Mouse (Mus musculus) intestine, embryonic 16.5 days (tissue): Measurements from ENCODE around the gene Trmt10b. TPM values are rescaled to one million over a fixed set of nuclear protein-coding genes. Genes with fewer than 3 reads are reported as not detected.
A peak's percentile ranks its signal among the peaks of the same experiment; 100 is the strongest.

ENCODE experiments used
- ATAC-seq: fragments of 200-750 bp; cut with Nextera tagmentation; 2 replicates; pipeline ENCODE4 v1.8.0; 2017; ENCODE audit warnings: moderate TSS enrichment, moderate library complexity
- H3K27ac ChIP-seq: fragments of 300-500 bp; sonication (generic); 2 replicates; pipeline ENCODE4 v1.5.1; 2014; ENCODE audit warnings: mild to moderate bottlenecking, low read length
- H3K27me3 ChIP-seq: fragments of 300-500 bp; sonication (generic); replicated peaks from 2 replicates; pipeline ENCODE4 v1.6.1; 2014; ENCODE audit warnings: low read length, control low read depth, mixed read lengths; ENCODE audit not compliant: control insufficient read depth, insufficient read depth
- H3K36me3 ChIP-seq: fragments of 300-500 bp; sonication (generic); 2 replicates; pipeline ENCODE4 v1.6.1; 2014; ENCODE audit warnings: low read length, control low read depth; ENCODE audit not compliant: control insufficient read depth, insufficient read depth
- H3K4me1 ChIP-seq: fragments of 300-500 bp; sonication (generic); 2 replicates; pipeline ENCODE4 v1.6.1; 2014; ENCODE audit warnings: low read length, control low read depth, mixed read lengths; ENCODE audit not compliant: control insufficient read depth, insufficient read depth
- H3K4me2 ChIP-seq: fragments of 300-500 bp; sonication (generic); 2 replicates; pipeline ENCODE4 v1.6.1; 2014; ENCODE audit warnings: low read depth, low read length, control low read depth
- H3K4me3 ChIP-seq: fragments of 300-500 bp; sonication (generic); 2 replicates; pipeline ENCODE4 v1.5.1; 2014; ENCODE audit warnings: mild to moderate bottlenecking, low read length
- H3K9ac ChIP-seq: fragments of 300-500 bp; sonication (generic); 2 replicates; pipeline ENCODE4 v1.6.1; 2014; ENCODE audit warnings: low read depth, low read length
- H3K9me3 ChIP-seq: fragments of 300-500 bp; sonication (generic); 2 replicates; pipeline ENCODE4 v1.6.1; 2016; ENCODE audit warnings: low read length, control low read depth; ENCODE audit not compliant: control insufficient read depth
- WGBS: fragments of 180-500 bp; shearing (Covaris S2); extraction: QIAGEN DNeasy Blood & Tissue Kit; methylation state at CpG from one replicate; pipeline ENCODE4 v1.1.7; 2014; 5-methylcytosine and 5-hydroxymethylcytosine counted together
- polyA plus RNA-seq: library from polyadenylated mRNA; unstranded; fragments of >200 nt; fragmentation: Nextera tagmentation; extraction: Ambion mirVana; gene quantifications from 2 replicates; pipeline ENCODE4 v1.2.1, GENCODE M21; 2015

The Trmt10b gene
- 13.0 and 15.5 TPM in 2 replicates for polyA plus RNA-seq

DNA sequence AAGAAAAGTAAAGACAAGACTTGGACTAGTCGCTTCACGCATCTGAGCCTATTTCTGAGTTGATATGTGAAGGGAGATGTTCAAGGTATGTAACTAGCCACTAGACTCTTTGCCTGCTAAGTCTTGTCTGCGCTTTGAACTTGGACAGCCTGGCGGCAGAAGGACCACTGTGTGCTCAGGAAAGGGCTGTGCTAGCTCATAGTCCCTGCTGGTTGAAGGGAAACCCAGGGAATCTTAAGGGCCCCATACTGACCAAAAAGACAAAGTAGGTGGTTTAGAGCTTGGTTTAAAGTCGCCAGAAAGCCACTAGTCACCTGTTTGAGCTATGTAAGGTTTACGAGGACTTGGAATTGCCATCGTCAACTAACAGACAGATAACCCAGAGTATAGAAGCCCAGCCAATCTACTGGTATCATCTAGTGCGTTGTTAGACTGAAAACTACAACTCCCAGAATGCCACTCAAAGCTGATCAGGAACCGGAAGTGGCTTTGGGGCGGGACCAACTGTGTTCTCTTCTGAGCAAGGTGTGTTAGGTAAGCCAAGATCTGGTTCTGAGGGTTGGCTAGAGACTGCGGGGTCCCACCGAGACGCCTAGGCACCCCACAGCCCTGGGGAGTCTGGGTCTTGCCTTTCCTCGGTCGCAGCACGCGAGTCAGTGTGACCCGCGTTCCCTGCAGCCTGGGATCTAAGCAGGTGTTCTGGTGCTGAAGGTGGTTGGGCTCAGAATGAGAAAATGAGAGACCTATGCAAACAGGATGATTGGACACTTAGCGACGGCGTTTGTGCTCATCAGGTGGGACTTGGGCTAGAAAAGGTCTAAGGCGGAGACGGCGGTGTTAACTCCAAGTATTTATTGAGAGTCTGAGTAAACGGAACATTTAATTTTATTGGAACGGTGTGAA, at the start of gene Trmt10b:
Trmt10b (plus strand) TSS at position 466 of the 903 bp plus-strand sequence.
- no peak within 1 kb of the TSS for H3K27ac ChIP-seq
- H3K27me3 ChIP-seq = no peaks in the 10 kb centered on the region
- peak within 1 kb of the TSS; percentile 74 for H3K9ac ChIP-seq
- peak within 1 kb of the TSS; percentile 73 for H3K4me2 ChIP-seq
- H3K4me1 ChIP-seq = peaks cover 4% of the 10 kb centered on the region; the same call in 1 of the 2 replicates
- ATAC-seq = peak; percentile 95
- peak within 1 kb of the TSS; percentile 71 for H3K4me3 ChIP-seq
- 0 out of 2 replicates have a peak, but pooled peaks cover 5% of the 10 kb centered on the region for H3K36me3 ChIP-seq
- H3K9me3 ChIP-seq = no peaks in the 10 kb centered on the region
- 17% methylated on average over 27 of the region's 27 CpGs for WGBS

GRCm38 (mm10) chr4:45251265-45251664, 45.7 kb upstream of the Trmt10b start:
- ATAC-seq = no peak
- Histone ChIP-seq H3K27me3 (no peaks in the 10 kb centered on the region), H3K9me3 (no peaks in the 10 kb centered on the region), H3K27ac (no peak overlapping the region), H3K4me1 (peaks cover 8% of the 10 kb centered on the region; the same call in 1 of the 2 replicates), H3K4me3 (no peak overlapping the region), H3K9ac (no peak overlapping the region), H3K36me3 (no peaks in the 10 kb centered on the region), H3K4me2 (no peak overlapping the region)
- WGBS = 84% methylated on average over 8 of the region's 8 CpGs

- H3K9me3 ChIP-seq = no peaks in the 10 kb centered on the region
- no peak for ATAC-seq
Measured at GRCm38 (mm10) chr4:45252861-45253262, 44.1 kb upstream of the Trmt10b start.

DNA sequence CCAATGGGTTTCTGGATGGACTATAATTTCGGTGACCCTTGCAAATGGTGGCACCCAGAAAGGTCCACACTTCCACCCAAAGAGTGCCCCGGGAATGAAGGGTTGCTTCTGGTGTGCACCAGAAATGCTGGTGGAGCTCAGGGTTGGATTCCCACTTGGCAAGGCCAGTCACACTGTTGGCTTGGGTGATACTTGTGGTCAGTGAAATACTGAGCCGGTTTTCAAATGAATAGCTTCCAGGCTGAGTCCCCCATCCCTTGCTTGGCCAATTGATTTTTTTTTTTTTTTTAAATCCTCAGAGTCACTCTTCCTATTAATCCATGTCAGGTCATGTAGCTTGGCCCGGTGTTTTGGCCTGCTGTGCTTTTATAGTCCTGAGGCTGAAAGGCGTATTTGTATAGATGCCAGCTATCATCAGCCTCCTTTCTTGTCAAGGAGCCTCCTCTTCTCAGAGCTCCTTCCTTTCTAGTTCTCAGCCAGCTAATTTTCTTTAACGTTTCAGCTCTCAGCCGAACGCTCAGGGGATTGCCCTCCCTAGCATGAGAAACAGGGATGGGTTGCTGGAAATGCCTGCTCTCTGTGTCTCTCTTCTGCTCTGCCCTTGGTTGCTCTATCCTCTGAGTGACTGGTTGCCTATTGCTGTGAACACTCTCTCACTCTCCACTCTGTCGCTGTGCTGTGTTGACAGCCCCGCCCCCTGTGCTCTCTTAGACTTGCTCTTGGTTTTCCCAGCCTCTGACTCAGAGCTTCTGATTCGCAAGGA, 42.9 kb upstream of the Trmt10b start:
- Histone ChIP-seq H3K4me3 (no peak overlapping the region), H3K9ac (no peak overlapping the region), H3K27ac (no peak overlapping the region), H3K36me3 (no peaks in the 10 kb centered on the region), H3K27me3 (no peaks in the 10 kb centered on the region), H3K4me1 (peaks cover 8% of the 10 kb centered on the region; the same call in 1 of the 2 replicates), H3K4me2 (no peak overlapping the region), H3K9me3 (no peaks in the 10 kb centered on the region)
- 48% methylated on average over 11 of the region's 11 CpGs for WGBS
- no peak for ATAC-seq

More at GRCm38 (mm10) chr4:45252861-45253262, 44.1 kb upstream of the Trmt10b start:
- Histone ChIP-seq H3K4me1 (peaks cover 8% of the 10 kb centered on the region; the same call in 1 of the 2 replicates), H3K4me3 (no peak overlapping the region), H3K36me3 (no peaks in the 10 kb centered on the region), H3K27ac (no peak overlapping the region), H3K9ac (no peak overlapping the region), H3K4me2 (no peak overlapping the region), H3K27me3 (no peaks in the 10 kb centered on the region)
- WGBS = 62% methylated on average over 9 of the region's 9 CpGs

DNA sequence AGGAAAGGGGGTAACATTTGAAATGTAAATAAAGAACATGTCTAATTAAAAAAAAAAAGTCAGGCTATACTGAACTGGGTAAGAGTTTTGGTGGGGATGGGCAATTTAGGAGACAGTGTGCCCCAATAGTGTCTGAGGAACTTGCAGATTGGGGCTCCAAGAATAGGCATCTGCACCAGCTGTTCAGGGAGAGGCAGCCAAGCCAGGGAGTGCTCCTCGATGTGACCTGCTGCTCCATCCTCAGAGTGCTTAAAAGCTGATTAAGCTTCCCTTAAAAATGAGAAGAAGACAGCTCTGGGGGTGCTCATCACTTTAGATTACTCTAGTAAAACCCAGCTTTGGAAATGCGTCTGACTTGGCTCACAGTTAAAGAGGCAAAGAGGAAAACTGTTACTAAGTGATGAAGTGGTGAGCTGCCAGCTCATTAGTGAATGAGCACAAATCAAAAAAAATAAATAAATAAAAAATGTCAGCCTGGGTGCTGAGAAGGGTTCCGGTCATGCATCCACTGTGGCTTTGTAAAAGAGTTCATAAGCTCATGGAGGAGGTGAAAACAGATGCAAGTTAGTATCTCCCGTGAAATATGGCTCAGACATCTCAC, 37.6 kb upstream of the Trmt10b start:
- 52% methylated on average over 4 of the region's 4 CpGs for WGBS
- H3K27ac ChIP-seq = no peak overlapping the region
- no peaks in the 10 kb centered on the region for H3K9me3 ChIP-seq
- no peak for ATAC-seq
- H3K27me3 ChIP-seq = no peaks in the 10 kb centered on the region
- no peak overlapping the region for H3K4me2 ChIP-seq
- H3K9ac ChIP-seq = no peak overlapping the region
- H3K4me3 ChIP-seq = no peak overlapping the region
- H3K36me3 ChIP-seq = no peaks in the 10 kb centered on the region
- 0 out of 2 replicates have a peak, but pooled peaks cover 1% of the 10 kb centered on the region for H3K4me1 ChIP-seq

DNA sequence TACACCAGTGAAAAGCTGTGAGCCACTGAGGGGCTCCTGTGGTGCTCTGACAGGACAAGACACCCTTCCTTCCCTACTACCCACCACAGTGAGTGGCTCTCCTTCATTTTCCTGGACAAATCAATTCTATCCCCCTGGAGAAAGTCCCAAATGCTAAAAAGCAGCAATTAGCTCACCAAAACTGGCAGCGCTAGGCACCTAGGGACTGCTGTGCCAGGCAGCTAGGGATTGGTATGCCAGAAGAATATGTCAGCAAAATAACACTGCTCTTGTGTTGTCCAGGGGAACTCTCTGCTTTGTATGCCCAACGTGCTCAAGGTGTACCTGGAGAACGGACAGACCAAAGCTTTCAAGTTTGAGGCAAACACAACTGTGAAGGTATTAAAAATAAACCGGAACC, 35.4 kb upstream of the Trmt10b start:
- Histone ChIP-seq H3K9me3 (no peaks in the 10 kb centered on the region), H3K36me3 (no peaks in the 10 kb centered on the region), H3K27ac (no peak overlapping the region), H3K27me3 (no peaks in the 10 kb centered on the region), H3K4me3 (no peak overlapping the region), H3K4me1 (no peaks in the 10 kb centered on the region), H3K4me2 (no peak overlapping the region), H3K9ac (no peak overlapping the region)
- ATAC-seq = no peak
- 84% methylated on average over 4 of the region's 4 CpGs for WGBS

- 57% methylated on average over 3 of the region's 3 CpGs for WGBS
- Histone ChIP-seq H3K9ac (no peak overlapping the region), H3K36me3 (no peaks in the 10 kb centered on the region), H3K9me3 (no peaks in the 10 kb centered on the region), H3K27me3 (no peaks in the 10 kb centered on the region), H3K4me3 (no peak overlapping the region), H3K4me2 (no peak overlapping the region), H3K27ac (no peak overlapping the region), H3K4me1 (no peaks in the 10 kb centered on the region)
- ATAC-seq = no peak
Measured at GRCm38 (mm10) chr4:45267883-45268282, 29.0 kb upstream of the Trmt10b start.

DNA sequence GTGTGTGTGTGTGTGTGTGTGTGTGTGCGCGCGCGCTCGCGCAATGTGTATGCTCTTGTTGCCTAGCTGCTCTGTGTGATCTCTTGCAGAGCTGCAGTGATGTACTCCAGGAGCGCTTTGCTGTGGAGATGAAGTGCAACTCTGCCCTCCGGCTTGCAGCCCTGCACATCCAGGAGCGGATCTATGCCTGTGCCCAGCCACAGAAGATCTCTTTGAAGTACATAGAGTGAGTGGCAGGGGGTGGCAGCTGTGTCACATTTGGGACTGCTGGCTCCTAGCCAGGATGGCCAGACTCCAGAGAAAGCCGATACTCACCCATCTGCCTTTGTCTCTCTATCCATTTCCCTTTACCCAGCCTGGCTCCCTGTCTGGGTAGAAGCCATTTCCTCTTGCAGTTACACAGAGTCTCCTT, 25.9 kb upstream of the Trmt10b start:
- Histone ChIP-seq H3K4me3 (no peak overlapping the region), H3K4me1 (no peaks in the 10 kb centered on the region), H3K9me3 (no peaks in the 10 kb centered on the region), H3K27me3 (no peaks in the 10 kb centered on the region), H3K4me2 (peak overlapping the region; percentile 10; the same call in 1 of the 2 replicates), H3K36me3 (no peaks in the 10 kb centered on the region), H3K9ac (no peak overlapping the region), H3K27ac (no peak overlapping the region)
- peak; percentile 77 for ATAC-seq
- WGBS = 45% methylated on average over 10 of the region's 10 CpGs

DNA sequence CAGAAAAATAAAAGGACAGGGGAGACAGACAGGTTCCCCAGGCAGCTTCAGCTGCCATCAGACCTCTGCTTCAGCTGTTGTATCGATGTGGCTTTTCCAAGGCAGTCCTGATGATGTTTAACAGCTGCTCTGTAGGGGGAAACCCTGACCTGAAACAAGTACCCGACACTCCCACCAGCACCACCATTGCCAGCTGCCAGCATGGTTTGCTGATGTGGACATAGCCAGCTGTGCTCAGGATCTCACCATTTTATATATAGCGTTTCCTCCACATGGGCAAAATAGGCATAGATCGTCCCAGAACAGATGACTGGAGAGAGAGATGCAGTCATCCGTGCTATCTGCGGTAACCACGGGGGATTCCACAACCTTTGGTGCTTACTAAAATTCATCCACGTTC, 21.2 kb upstream of the Trmt10b start:
- no peaks in the 10 kb centered on the region for H3K36me3 ChIP-seq
- 86% methylated on average over 8 of the region's 8 CpGs for WGBS
- no peak for ATAC-seq
- no peaks in the 10 kb centered on the region for H3K9me3 ChIP-seq
- H3K4me3 ChIP-seq = no peak overlapping the region
- no peaks in the 10 kb centered on the region for H3K27me3 ChIP-seq
- H3K4me2 ChIP-seq = no peak overlapping the region
- H3K4me1 ChIP-seq = no peaks in the 10 kb centered on the region
- H3K27ac ChIP-seq = no peak overlapping the region
- H3K9ac ChIP-seq = no peak overlapping the region
